Mouse (Mus musculus) mammary gland, adult 2 months (tissue): Measurements from ENCODE around the gene Pfn4. TPM values are rescaled to one million over a fixed set of nuclear protein-coding genes. Genes with fewer than 3 reads are reported as not detected.

Experiments used
- polyA plus RNA-seq: library from polyadenylated mRNA; depleted of rRNA; stranded (reverse); fragments of >200 nt; gene quantifications from 2 replicates; pipeline ENCODE4 v1.2.3, GENCODE M21; 2012; ENCODE audit warnings: low replicate concordance; rRNA removed

Gene Pfn4
- 0.16 and 0.19 TPM in 2 replicates for polyA plus RNA-seq

DNA sequence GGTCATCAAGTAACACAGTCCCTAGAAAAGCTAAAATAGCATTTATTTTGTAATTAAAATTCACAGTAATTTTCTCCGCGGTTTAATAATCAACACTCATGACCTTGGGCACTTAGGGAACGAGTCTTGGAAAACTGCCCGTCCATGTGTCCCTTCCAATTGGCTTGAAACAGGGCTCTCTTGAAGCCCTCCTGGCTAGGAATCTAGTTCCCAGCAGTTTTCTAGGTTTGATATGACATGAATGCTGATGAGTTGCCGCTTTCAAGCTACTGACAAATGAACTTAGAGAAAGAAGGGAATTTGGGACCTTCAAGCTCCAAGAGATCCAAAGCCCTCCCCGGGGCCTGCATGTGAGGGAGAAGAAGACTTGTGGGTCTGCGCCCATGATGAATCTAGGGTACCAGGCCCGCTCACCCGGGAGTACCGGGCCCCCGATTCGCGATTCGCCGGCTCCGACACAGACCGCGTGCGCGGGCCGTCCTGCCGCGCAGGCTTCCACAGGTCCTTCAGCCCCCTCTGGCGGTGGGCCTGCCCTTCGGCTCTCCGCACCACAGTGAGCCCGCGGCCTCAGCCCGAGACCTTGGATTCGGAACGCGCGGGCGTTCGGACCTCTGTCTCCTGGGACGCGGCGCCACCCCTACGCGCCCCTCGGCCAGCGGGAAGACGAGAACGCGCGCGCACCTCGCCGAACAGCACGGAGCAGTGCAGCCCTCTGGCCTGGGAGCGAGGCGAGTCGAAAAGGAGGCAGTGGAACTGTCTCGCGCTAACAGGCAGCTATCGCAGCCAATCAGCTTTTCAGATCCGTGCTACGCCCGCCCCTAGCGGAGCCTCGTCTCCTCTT, at the start of gene Pfn4, which contains the start of gene Fam228b:
Pfn4 (plus strand) TSS at position 531 of the 841 bp plus-strand sequence.
Fam228b (minus strand) TSS at position 776 of the 841 bp plus-strand sequence.

DNA sequence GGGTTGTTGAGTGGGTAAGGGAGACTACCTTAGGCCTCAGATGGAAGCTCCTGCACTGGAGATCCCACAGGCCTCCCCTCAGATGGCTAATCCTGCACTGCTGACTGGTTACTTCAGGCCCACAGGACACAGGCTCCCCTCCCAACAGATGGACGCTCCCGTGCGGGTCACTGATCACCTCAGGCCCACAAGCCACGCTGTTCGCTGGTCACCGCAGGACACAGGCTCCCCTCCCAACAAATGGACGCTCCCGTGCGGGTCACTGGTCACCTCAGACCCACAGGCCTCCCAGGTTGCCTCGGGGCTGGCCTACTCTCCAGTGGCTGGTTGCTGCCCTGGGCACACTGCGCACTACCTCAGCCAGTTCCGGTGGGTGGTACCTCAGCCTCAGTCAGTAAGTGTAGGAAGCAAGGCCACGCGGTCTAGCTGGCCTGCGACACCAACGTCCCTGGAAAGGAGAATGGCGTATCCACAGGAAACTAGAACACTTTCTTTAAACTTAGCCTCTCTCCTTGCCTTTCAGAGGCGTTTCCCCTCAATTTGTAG, 30.7 kb upstream of the Pfn4 start, which contains the start of gene Fam228a:
Fam228a (minus strand) TSS at position 400 of the 546 bp plus-strand sequence.

DNA sequence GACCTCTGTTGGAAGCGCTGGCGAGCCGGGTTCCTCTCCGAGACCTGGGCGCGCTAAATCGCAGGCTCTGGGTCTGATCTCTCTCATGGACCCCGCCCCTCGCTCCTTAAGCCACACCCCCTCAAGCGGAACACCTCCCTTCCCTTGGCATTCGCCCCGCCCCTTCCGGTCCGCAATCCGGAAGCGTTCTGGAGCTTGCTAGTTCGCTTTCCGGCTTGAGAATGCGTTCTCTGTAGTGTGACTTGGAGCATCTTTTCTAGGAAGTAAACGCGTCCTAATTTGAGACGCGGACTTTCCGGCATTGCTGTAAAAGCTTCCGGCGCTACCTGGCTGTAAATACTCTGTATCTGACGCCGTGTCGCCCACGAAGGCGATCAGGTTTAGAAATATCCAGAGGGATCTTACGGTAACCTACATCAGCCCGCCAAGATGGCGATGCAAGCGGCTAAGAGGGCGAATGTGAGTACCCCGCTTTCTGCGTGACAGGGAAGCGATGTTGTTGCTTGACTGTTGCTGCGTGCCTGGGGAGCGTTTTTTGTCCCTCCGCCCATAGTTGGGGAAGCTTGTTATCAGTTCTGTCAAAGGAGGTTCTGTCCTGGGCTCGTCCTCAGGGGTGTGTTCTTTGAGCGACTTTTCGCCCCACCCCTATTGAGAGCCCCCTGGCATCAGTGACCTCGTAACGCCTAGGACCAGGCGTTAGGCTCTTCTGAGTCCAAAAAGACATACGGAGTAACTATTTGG, 48.7 kb downstream of the Pfn4 start, which contains the start of gene Sf3b6:
Sf3b6 (plus strand) TSS at position 184 of the 741 bp plus-strand sequence.

Other genes starting within 250 kb of the Pfn4 start
- 22.8 and 53.9 TPM in 2 replicates for gene Itsn2, start 176.4 kb upstream of the Pfn4 start, polyA plus RNA-seq
- not detected in 2 replicates for gene Gm3625, start 176.1 kb upstream of the Pfn4 start, polyA plus RNA-seq
- 0.05 and 0.13 TPM in 2 replicates for gene Fam228a, start 30.6 kb upstream of the Pfn4 start, polyA plus RNA-seq
- gene Fam228b, start 245 bp downstream of the Pfn4 start, polyA plus RNA-seq: 0.45 and 0.51 TPM in 2 replicates
- 28.7 and 57.5 TPM in 2 replicates for gene Sf3b6, start 48.5 kb downstream of the Pfn4 start, polyA plus RNA-seq
- 6.9 and 9.9 TPM in 2 replicates for gene Fkbp1b, start 72.6 kb downstream of the Pfn4 start, polyA plus RNA-seq
- gene Wdcp, start 74.3 kb downstream of the Pfn4 start, polyA plus RNA-seq: 6.0 and 9.4 TPM in 2 replicates
- gene Mfsd2b, start 105.3 kb downstream of the Pfn4 start, polyA plus RNA-seq: 1.1 and 1.2 TPM in 2 replicates
- 3.7 and 7.3 TPM in 2 replicates for gene Ubxn2a, start 138.7 kb downstream of the Pfn4 start, polyA plus RNA-seq
- gene Atad2b, start 148.3 kb downstream of the Pfn4 start, polyA plus RNA-seq: 7.5 and 21.4 TPM in 2 replicates